Mouse (Mus musculus) midbrain, embryonic 13.5 days (tissue): Measurements from ENCODE around the gene Olfr247. TPM values are rescaled to one million over a fixed set of nuclear protein-coding genes. Genes with fewer than 3 reads are reported as not detected.
"Not testable (repeated sequence)": the region's sequence is repeated elsewhere in the genome, so short reads cannot be mapped to it uniquely, and the experiment has no call there.

Experiments used
- ATAC-seq: fragments of 200-750 bp; cut with Nextera tagmentation; 2 replicates; pipeline ENCODE4 v1.8.0; 2017; ENCODE audit warnings: mild to moderate bottlenecking, moderate TSS enrichment, moderate library complexity
- H3K27ac ChIP-seq: fragments of 300-500 bp; sonication (generic); 2 replicates; pipeline ENCODE4 v1.5.1; 2015; ENCODE audit warnings: inconsistent platforms, mild to moderate bottlenecking, moderate library complexity
- H3K27me3 ChIP-seq: fragments of 300-500 bp; sonication (generic); 2 replicates; pipeline ENCODE4 v1.6.1; 2015; ENCODE audit warnings: mild to moderate bottlenecking, inconsistent platforms
- H3K36me3 ChIP-seq: fragments of 300-500 bp; sonication (generic); 2 replicates; pipeline ENCODE4 v1.6.1; 2015; ENCODE audit warnings: mild to moderate bottlenecking, inconsistent platforms
- H3K4me1 ChIP-seq: fragments of 300-500 bp; sonication (generic); replicated peaks from 2 replicates; pipeline ENCODE4 v1.6.1; 2015; ENCODE audit warnings: inconsistent platforms
- H3K4me2 ChIP-seq: fragments of 300-500 bp; sonication (generic); replicated peaks from 2 replicates; pipeline ENCODE4 v1.6.1; 2015; ENCODE audit warnings: moderate library complexity, mild to moderate bottlenecking, inconsistent platforms
- H3K4me3 ChIP-seq: fragments of 300-500 bp; sonication (generic); replicated peaks from 2 replicates; pipeline ENCODE4 v1.5.1; 2015; ENCODE audit warnings: mild to moderate bottlenecking, inconsistent platforms
- H3K9ac ChIP-seq: fragments of 300-500 bp; sonication (generic); replicated peaks from 2 replicates; pipeline ENCODE4 v1.6.1; 2015; ENCODE audit warnings: mild to moderate bottlenecking, inconsistent platforms
- H3K9me3 ChIP-seq: fragments of 300-500 bp; sonication (generic); 2 replicates; pipeline ENCODE4 v1.6.1; 2016; ENCODE audit warnings: mild to moderate bottlenecking, inconsistent platforms
- WGBS: fragments of 180-500 bp; shearing (Covaris S2); methylation state at CpG from one replicate; pipeline ENCODE4 v1.1.7; 2015; 5-methylcytosine and 5-hydroxymethylcytosine counted together
- polyA plus RNA-seq: library from polyadenylated mRNA; unstranded; fragments of >200 nt; fragmentation: Nextera tagmentation; extraction: Ambion mirVana; gene quantifications from 2 replicates; pipeline ENCODE4 v1.2.1, GENCODE M21; 2015

Olfr247 gene
- not detected in 2 replicates for polyA plus RNA-seq

GRCm38 (mm10) chr10:129976040-129976439, at the start of gene Olfr247:
Gene Olfr247 (minus strand): TSS chr10:129976140.
- H3K4me3 ChIP-seq, H3K36me3 ChIP-seq, H3K9ac ChIP-seq, H3K9me3 ChIP-seq, H3K27ac ChIP-seq, H3K4me1 ChIP-seq, ATAC-seq, H3K4me2 ChIP-seq, H3K27me3 ChIP-seq: not testable (repeated sequence)
- no CpG with 5 or more reads among the region's 2 CpGs for WGBS

DNA sequence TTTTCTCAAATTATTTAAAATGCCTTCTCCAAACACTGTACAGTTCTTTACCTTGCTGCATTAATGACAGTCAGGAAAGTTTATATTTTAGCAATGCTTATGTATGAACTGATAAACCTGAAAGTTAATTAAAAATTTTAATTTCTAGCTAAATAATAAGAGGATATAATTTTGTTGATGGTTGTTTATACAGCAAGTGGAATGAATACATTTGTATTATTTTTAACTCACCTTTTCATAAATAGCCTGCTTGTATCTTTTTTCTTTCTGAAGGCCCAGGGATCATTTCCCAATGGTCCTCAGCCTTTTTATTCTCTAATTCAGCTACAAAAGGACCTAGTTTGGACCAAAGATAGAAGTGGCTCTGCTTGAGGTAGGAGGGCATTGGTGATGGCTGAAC, 36.4 kb upstream of the Olfr247 start, which contains the start of gene Olfr820:
Gene Olfr820, plus strand, starts transcription at position 301 of the 400 bp plus-strand sequence.
- Histone ChIP-seq H3K4me1 (no peaks in the 10 kb centered on the region), H3K4me3 (no peak within 1 kb of the TSS), H3K27me3 (no peaks in the 10 kb centered on the region), H3K4me2 (no peak within 1 kb of the TSS), H3K36me3 (no peaks in the 10 kb centered on the region), H3K9ac (no peak within 1 kb of the TSS), H3K27ac (no peak within 1 kb of the TSS), H3K9me3 (no peaks in the 10 kb centered on the region)
- no peak for ATAC-seq

DNA sequence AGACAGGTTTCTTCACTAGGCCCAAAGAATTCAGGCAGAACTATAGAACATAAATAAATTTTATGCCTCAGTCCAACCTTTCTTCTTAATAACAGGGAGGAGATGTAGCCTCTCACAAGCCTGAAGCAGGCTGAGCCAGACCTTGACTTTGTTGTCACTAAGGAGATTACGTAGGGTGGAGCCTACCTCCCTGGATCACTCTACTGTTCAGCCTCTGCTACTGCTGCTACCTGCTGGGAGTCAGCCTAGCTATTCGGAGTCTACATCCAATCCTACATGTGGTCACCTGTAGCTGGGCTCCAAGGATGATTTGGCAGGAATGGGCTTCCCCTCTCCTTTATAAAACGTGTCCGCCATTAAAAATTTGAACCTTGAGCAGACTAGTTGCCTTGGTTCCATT, 29.4 kb upstream of the Olfr247 start:
- H3K36me3 ChIP-seq, H3K4me1 ChIP-seq, H3K4me2 ChIP-seq, H3K27ac ChIP-seq, H3K9me3 ChIP-seq, H3K4me3 ChIP-seq, H3K27me3 ChIP-seq, ATAC-seq, H3K9ac ChIP-seq: not testable (repeated sequence)
- 86% methylated on average over 4 of the region's 4 CpGs for WGBS

GRCm38 (mm10) chr10:130004104-130004503, 28.2 kb upstream of the Olfr247 start:
- H3K27ac ChIP-seq, H3K4me3 ChIP-seq, H3K9ac ChIP-seq, H3K9me3 ChIP-seq, H3K36me3 ChIP-seq, H3K4me1 ChIP-seq, H3K4me2 ChIP-seq, H3K27me3 ChIP-seq, ATAC-seq: not testable (repeated sequence)
- 90% methylated on average over 4 of the region's 4 CpGs for WGBS

DNA sequence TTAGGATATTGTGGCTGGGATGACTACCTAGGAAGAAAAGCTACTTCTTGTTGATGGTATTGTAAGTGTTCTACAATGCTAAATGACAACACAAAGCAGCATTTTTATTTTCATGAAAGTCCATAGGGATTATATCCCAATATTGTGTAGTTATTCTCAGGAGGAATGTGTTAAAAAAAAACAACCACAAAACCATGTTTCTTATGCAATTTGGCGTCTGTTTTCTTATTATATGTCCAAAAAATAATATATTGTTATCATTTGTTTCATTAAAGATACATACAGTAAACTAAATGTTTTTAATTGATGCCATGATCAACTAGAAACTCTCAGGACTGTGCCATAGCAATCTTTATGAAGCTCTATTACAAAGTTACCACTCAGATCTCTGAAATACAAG, 9.0 kb upstream of the Olfr247 start, which contains the start of gene Gm10310:
Gene Gm10310, minus strand, starts transcription at position 101 of the 400 bp plus-strand sequence.
- no CpG with 5 or more reads among the region's 1 CpGs for WGBS
- not testable (repeated sequence) for H3K9ac ChIP-seq, ATAC-seq

DNA sequence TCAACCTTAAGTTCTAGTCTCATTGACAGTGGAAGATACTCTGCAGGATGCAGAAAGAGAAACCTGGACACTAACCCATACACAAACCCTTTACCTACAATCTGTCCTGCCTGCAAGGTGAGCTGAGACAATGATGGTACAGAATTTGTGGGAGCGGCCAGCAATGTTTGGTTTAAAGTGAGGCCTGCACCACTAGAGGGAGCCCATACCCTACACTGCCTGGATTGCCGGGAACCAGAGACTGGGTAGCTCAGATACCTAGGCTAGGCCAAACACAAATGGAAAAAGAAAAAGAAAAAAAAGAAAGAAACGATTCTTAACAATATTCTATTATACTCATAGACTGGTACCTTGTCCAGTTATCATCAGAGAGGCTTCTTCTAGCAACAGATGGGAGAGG, 5.9 kb upstream of the Olfr247 start:
- not testable (repeated sequence) for H3K4me1 ChIP-seq, H3K9me3 ChIP-seq, H3K36me3 ChIP-seq, H3K4me3 ChIP-seq, ATAC-seq, H3K4me2 ChIP-seq, H3K9ac ChIP-seq, H3K27ac ChIP-seq, H3K27me3 ChIP-seq
- WGBS = no CpG with 5 or more reads among the region's 3 CpGs

More for the DNA sequence above, 9.0 kb upstream of the Olfr247 start, which contains the start of gene Gm10310:
- not testable (repeated sequence) for H3K4me1 ChIP-seq, H3K36me3 ChIP-seq, H3K27ac ChIP-seq, H3K9me3 ChIP-seq, H3K4me2 ChIP-seq, H3K4me3 ChIP-seq, H3K27me3 ChIP-seq

DNA sequence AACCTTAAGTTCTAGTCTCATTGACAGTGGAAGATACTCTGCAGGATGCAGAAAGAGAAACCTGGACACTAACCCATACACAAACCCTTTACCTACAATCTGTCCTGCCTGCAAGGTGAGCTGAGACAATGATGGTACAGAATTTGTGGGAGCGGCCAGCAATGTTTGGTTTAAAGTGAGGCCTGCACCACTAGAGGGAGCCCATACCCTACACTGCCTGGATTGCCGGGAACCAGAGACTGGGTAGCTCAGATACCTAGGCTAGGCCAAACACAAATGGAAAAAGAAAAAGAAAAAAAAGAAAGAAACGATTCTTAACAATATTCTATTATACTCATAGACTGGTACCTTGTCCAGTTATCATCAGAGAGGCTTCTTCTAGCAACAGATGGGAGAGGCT, 2.9 kb downstream of the Olfr247 start:
- not testable (repeated sequence) for H3K36me3 ChIP-seq, H3K4me1 ChIP-seq, H3K4me2 ChIP-seq, H3K27ac ChIP-seq, H3K9ac ChIP-seq, H3K9me3 ChIP-seq, ATAC-seq, H3K4me3 ChIP-seq, H3K27me3 ChIP-seq
- no CpG with 5 or more reads among the region's 3 CpGs for WGBS

DNA sequence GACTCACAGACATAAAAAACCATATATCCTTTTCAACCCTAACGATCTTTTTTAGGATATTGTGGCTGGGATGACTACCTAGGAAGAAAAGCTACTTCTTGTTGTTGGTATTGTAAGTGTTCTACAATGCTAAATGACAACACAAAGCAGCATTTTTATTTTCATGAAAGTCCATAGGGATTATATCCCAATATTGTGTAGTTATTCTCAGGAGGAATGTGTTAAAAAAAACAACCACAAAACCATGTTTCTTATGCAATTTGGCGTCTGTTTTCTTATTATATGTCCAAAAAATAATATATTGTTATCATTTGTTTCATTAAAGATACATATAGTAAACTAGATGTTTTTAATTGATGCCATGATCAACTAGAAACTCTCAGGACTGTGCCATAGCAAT, 8.8 kb downstream of the Olfr247 start, which contains the start of gene Olfr819:
Gene Olfr819, minus strand, starts transcription at position 101 of the 400 bp plus-strand sequence.
- not testable (repeated sequence) for H3K27me3 ChIP-seq
- WGBS = 86% methylated on average over 2 of the region's 2 CpGs

GRCm38 (mm10) chr10:129966232-129966631, 9.7 kb downstream of the Olfr247 start:
- not testable (repeated sequence) for H3K27me3 ChIP-seq

More for the DNA sequence above, 8.8 kb downstream of the Olfr247 start, which contains the start of gene Olfr819:
- H3K4me1 ChIP-seq, H3K27ac ChIP-seq, H3K36me3 ChIP-seq, H3K9me3 ChIP-seq, H3K4me3 ChIP-seq, ATAC-seq, H3K4me2 ChIP-seq, H3K9ac ChIP-seq: not testable (repeated sequence)

DNA sequence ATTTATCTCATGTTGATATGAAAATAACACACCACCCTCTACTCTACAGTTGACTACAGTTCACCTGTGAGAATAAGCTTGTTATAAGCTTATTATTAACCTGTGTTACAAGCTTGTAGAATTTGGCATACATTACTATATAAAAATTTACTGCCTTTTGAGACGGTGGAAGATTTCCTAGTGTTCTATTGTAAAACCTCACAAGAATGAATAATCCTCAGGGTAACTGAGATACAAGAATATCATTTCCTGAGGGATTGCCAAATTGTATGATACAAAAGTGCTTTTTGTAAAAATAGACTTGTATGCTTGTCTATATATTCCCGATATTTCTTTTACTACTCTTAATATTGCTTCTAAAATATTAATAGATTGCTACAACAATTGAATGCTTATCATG, 26.9 kb downstream of the Olfr247 start, which contains the start of gene Olfr818:
Gene Olfr818, minus strand, starts transcription at position 101 of the 400 bp plus-strand sequence.
- no peak within 1 kb of the TSS for H3K4me3 ChIP-seq
- no peak within 1 kb of the TSS for H3K4me2 ChIP-seq
- WGBS = 90% methylated on average over 2 of the region's 2 CpGs
- no peaks in the 10 kb centered on the region for H3K4me1 ChIP-seq
- H3K9ac ChIP-seq = no peak within 1 kb of the TSS
- H3K27me3 ChIP-seq = no peaks in the 10 kb centered on the region
- no peaks in the 10 kb centered on the region for H3K9me3 ChIP-seq
- H3K36me3 ChIP-seq = no peaks in the 10 kb centered on the region
- no peak for ATAC-seq
- no peak within 1 kb of the TSS for H3K27ac ChIP-seq

More at GRCm38 (mm10) chr10:129966232-129966631, 9.7 kb downstream of the Olfr247 start:
- not testable (repeated sequence) for H3K9me3 ChIP-seq, H3K4me2 ChIP-seq, ATAC-seq, H3K4me1 ChIP-seq, H3K9ac ChIP-seq, H3K36me3 ChIP-seq, H3K27ac ChIP-seq, H3K4me3 ChIP-seq
- 90% methylated on average over 2 of the region's 3 CpGs for whole genome bisulfite sequencing

Other genes with a start within 250 kb of the Olfr247 start
- gene Olfr805, start 246.8 kb downstream of the Olfr247 start, polyA plus RNA-seq = not detected in 2 replicates
- not detected in 2 replicates for gene Olfr806, start 234.2 kb downstream of the Olfr247 start, polyA plus RNA-seq
- gene Olfr807, start 218.3 kb downstream of the Olfr247 start, polyA plus RNA-seq = not detected in 2 replicates
- gene Olfr808, start 210.7 kb downstream of the Olfr247 start, polyA plus RNA-seq = not detected in 2 replicates
- not detected in 2 replicates for gene Olfr809, start 201.5 kb downstream of the Olfr247 start, polyA plus RNA-seq
- gene Olfr810, start 181.2 kb downstream of the Olfr247 start, polyA plus RNA-seq = not detected in 2 replicates
- not detected in 2 replicates for gene Olfr811, start 171.7 kb downstream of the Olfr247 start, polyA plus RNA-seq
- not detected in 2 replicates for gene Olfr812, start 130.0 kb downstream of the Olfr247 start, polyA plus RNA-seq
- gene Olfr813, start 120.8 kb downstream of the Olfr247 start, polyA plus RNA-seq = not detected in 2 replicates
- not detected in 2 replicates for gene Olfr814, start 96.3 kb downstream of the Olfr247 start, polyA plus RNA-seq
- not detected in 2 replicates for gene Olfr815, start 70.3 kb downstream of the Olfr247 start, polyA plus RNA-seq
- gene Olfr816, start 60.5 kb downstream of the Olfr247 start, polyA plus RNA-seq = not detected in 2 replicates
- gene Olfr818, start 27.0 kb downstream of the Olfr247 start, polyA plus RNA-seq = not detected in 2 replicates
- not detected in 2 replicates for gene Olfr819, start 8.9 kb downstream of the Olfr247 start, polyA plus RNA-seq
- gene Gm10310, start 8.9 kb upstream of the Olfr247 start, polyA plus RNA-seq = not detected in 2 replicates
- not detected in 2 replicates for gene Olfr820, start 36.5 kb upstream of the Olfr247 start, polyA plus RNA-seq
- gene Olfr821, start 54.2 kb upstream of the Olfr247 start, polyA plus RNA-seq = not detected in 2 replicates
- not detected in 2 replicates for gene Olfr822, start 95.1 kb upstream of the Olfr247 start, polyA plus RNA-seq
- gene Olfr823, start 139.2 kb upstream of the Olfr247 start, polyA plus RNA-seq = not detected in 2 replicates
- gene Olfr824, start 153.9 kb upstream of the Olfr247 start, polyA plus RNA-seq = not detected in 2 replicates
- gene Olfr825, start 190.6 kb upstream of the Olfr247 start, polyA plus RNA-seq = not detected in 2 replicates
- not detected in 2 replicates for gene Olfr826, start 208.0 kb upstream of the Olfr247 start, polyA plus RNA-seq
- not detected in 2 replicates for gene Olfr827, start 238.3 kb upstream of the Olfr247 start, polyA plus RNA-seq